Mouse (Mus musculus) midbrain, postnatal 0 days (tissue): ENCODE measurements at regions not wholly inside any gene's neighbourhood (a gene's known extent, or its start where the extent isn't known, plus 50 kb on each side); places are given as distances from the start of the nearest gene placed in this dataset.
A peak's percentile ranks its signal among the peaks of the same experiment; 100 is the strongest.

Source experiments
- ATAC-seq: fragments of 200-750 bp; cut with Nextera tagmentation; 2 replicates; pipeline ENCODE4 v1.8.0; 2017; ENCODE audit warnings: moderate number of reproducible peaks, mild to moderate bottlenecking, moderate TSS enrichment, moderate library complexity; ENCODE audit not compliant: low FRiP score
- DNase-seq: peaks from one replicate; pipeline ENCODE4 v3.0.0-alpha.2; 2015; ENCODE audit warnings: low spot score
- H3K27ac ChIP-seq: fragments of 300-500 bp; sonication (generic); 2 replicates; pipeline ENCODE4 v1.5.1; 2014; ENCODE audit warnings: low read depth, mild to moderate bottlenecking, low read length, mixed read lengths
- H3K27me3 ChIP-seq: fragments of 300-500 bp; sonication (generic); 2 replicates; pipeline ENCODE4 v1.6.1; 2014; ENCODE audit warnings: low read length, control low read depth, mixed read lengths; ENCODE audit not compliant: insufficient read depth
- H3K36me3 ChIP-seq: fragments of 300-500 bp; sonication (generic); 2 replicates; pipeline ENCODE4 v1.6.1; 2014; ENCODE audit warnings: low read length, control low read depth, mixed read lengths; ENCODE audit not compliant: insufficient read depth
- H3K4me1 ChIP-seq: fragments of 300-500 bp; sonication (generic); 2 replicates; pipeline ENCODE4 v1.6.1; 2014; ENCODE audit warnings: mild to moderate bottlenecking, control low read depth, antibody characterized with exemption, low read length, mixed read lengths; ENCODE audit not compliant: insufficient read depth
- H3K4me2 ChIP-seq: fragments of 300-500 bp; sonication (generic); 2 replicates; pipeline ENCODE4 v1.6.1; 2014; ENCODE audit warnings: low read depth, mild to moderate bottlenecking, low read length, mixed read lengths; ENCODE audit not compliant: poor library complexity, severe bottlenecking
- H3K4me3 ChIP-seq: fragments of 300-500 bp; sonication (generic); 2 replicates; pipeline ENCODE4 v1.5.1; 2014; ENCODE audit warnings: low read depth, mild to moderate bottlenecking, low read length, moderate library complexity
- H3K9ac ChIP-seq: fragments of 300-500 bp; sonication (generic); replicated peaks from 2 replicates; pipeline ENCODE4 v1.6.1; 2014; ENCODE audit warnings: mild to moderate bottlenecking, low read length, moderate library complexity, mixed read lengths; ENCODE audit not compliant: poor library complexity, severe bottlenecking
- H3K9me3 ChIP-seq: fragments of 300-500 bp; sonication (generic); 2 replicates; pipeline ENCODE4 v1.6.1; 2016; ENCODE audit warnings: low read length, control low read depth
- CTCF ChIP-seq: IDR thresholded peaks from 2 replicates; pipeline ENCODE4 v1.5.1; 2016; ENCODE audit warnings: antibody characterized with exemption, mild to moderate bottlenecking
- WGBS: fragments of 180-500 bp; shearing (Covaris S2); extraction: QIAGEN DNeasy Blood & Tissue Kit; methylation state at CpG from one replicate; pipeline ENCODE4 v1.1.7; 2014; 5-methylcytosine and 5-hydroxymethylcytosine counted together

GRCm38 (mm10) chr3:20590143-20590542, 223.2 kb upstream of the Agtr1b start:
- Histone ChIP-seq H3K4me1 (no peaks in the 10 kb centered on the region), H3K4me2 (no peak overlapping the region), H3K4me3 (no peak overlapping the region), H3K36me3 (no peaks in the 10 kb centered on the region), H3K27me3 (no peaks in the 10 kb centered on the region), H3K27ac (no peak overlapping the region), H3K9me3 (no peaks in the 10 kb centered on the region), H3K9ac (no peak overlapping the region)
- 32% methylated on average over 2 of the region's 2 CpGs for WGBS
- ATAC-seq (no peak), DNase-seq (peak; percentile 60)
- TF ChIP-seq CTCF: peak; percentile 94

- ATAC-seq (no peak), DNase-seq (no peak)
- WGBS: 41% methylated on average over 2 of the region's 2 CpGs
These were observed 184.6 kb upstream of the Agtr1b start for GRCm38 (mm10) chr3:20551563-20551962.

GRCm38 (mm10) chr3:20543991-20544390, 177.0 kb upstream of the Agtr1b start:
- Histone ChIP-seq H3K4me3 (no peak overlapping the region), H3K9me3 (no peaks in the 10 kb centered on the region), H3K27me3 (no peaks in the 10 kb centered on the region), H3K27ac (no peak overlapping the region), H3K4me2 (no peak overlapping the region), H3K36me3 (no peaks in the 10 kb centered on the region), H3K4me1 (no peaks in the 10 kb centered on the region), H3K9ac (no peak overlapping the region)
- ATAC-seq (no peak), DNase-seq (no peak)
- no peak for TF ChIP-seq CTCF
- 61% methylated on average over 7 of the region's 7 CpGs for WGBS

More at GRCm38 (mm10) chr3:20551563-20551962, 184.6 kb upstream of the Agtr1b start:
- no peaks in the 10 kb centered on the region for H3K27me3 ChIP-seq
- no peak overlapping the region for H3K4me3 ChIP-seq
- H3K9me3 ChIP-seq: no peaks in the 10 kb centered on the region
- H3K9ac ChIP-seq: no peak overlapping the region
- H3K4me1 ChIP-seq: no peaks in the 10 kb centered on the region
- TF ChIP-seq CTCF: peak; percentile 52
- no peak overlapping the region for H3K27ac ChIP-seq
- H3K4me2 ChIP-seq: no peak overlapping the region
- no peaks in the 10 kb centered on the region for H3K36me3 ChIP-seq

GRCm38 (mm10) chr3:20538492-20539004, 171.6 kb upstream of the Agtr1b start:
- TF ChIP-seq CTCF: no peak
- 86% methylated on average over 4 of the region's 4 CpGs for WGBS
- no peaks in the 10 kb centered on the region for H3K36me3 ChIP-seq
- no peak overlapping the region for H3K27ac ChIP-seq
- DNase-seq (no peak), ATAC-seq (no peak)
- no peaks in the 10 kb centered on the region for H3K4me1 ChIP-seq
- H3K27me3 ChIP-seq: no peaks in the 10 kb centered on the region
- H3K4me3 ChIP-seq: no peak overlapping the region
- H3K4me2 ChIP-seq: no peak overlapping the region
- H3K9ac ChIP-seq: no peak overlapping the region
- H3K9me3 ChIP-seq: no peaks in the 10 kb centered on the region

GRCm38 (mm10) chr3:20520738-20521137, 153.8 kb upstream of the Agtr1b start:
- H3K4me3 ChIP-seq: no peak overlapping the region
- TF ChIP-seq CTCF: peak; percentile 89
- no peak overlapping the region for H3K4me2 ChIP-seq
- 57% methylated on average over 6 of the region's 6 CpGs for WGBS
- no peak overlapping the region for H3K9ac ChIP-seq
- no peaks in the 10 kb centered on the region for H3K36me3 ChIP-seq
- no peak overlapping the region for H3K27ac ChIP-seq
- no peaks in the 10 kb centered on the region for H3K9me3 ChIP-seq
- no peaks in the 10 kb centered on the region for H3K4me1 ChIP-seq
- H3K27me3 ChIP-seq: no peaks in the 10 kb centered on the region
- ATAC-seq (no peak), DNase-seq (peak; percentile 67)

GRCm38 (mm10) chr3:20509192-20509591, 142.2 kb upstream of the Agtr1b start:
- 0% methylated on average over 2 of the region's 2 CpGs for WGBS
- peak; percentile 68 for TF ChIP-seq CTCF
- no peak overlapping the region for H3K4me3 ChIP-seq
- H3K27ac ChIP-seq: no peak overlapping the region
- H3K9me3 ChIP-seq: no peaks in the 10 kb centered on the region
- no peak overlapping the region for H3K9ac ChIP-seq
- ATAC-seq: peak; percentile 59; the same call in 1 of the 2 replicates
- no peak overlapping the region for H3K4me2 ChIP-seq
- no peaks in the 10 kb centered on the region for H3K36me3 ChIP-seq
- H3K27me3 ChIP-seq: no peaks in the 10 kb centered on the region
- peak; percentile 72 for DNase-seq
- no peaks in the 10 kb centered on the region for H3K4me1 ChIP-seq
